Comparison of ENCODE assay signal across 9 mouse cellular contexts in the genomic region with DNA sequence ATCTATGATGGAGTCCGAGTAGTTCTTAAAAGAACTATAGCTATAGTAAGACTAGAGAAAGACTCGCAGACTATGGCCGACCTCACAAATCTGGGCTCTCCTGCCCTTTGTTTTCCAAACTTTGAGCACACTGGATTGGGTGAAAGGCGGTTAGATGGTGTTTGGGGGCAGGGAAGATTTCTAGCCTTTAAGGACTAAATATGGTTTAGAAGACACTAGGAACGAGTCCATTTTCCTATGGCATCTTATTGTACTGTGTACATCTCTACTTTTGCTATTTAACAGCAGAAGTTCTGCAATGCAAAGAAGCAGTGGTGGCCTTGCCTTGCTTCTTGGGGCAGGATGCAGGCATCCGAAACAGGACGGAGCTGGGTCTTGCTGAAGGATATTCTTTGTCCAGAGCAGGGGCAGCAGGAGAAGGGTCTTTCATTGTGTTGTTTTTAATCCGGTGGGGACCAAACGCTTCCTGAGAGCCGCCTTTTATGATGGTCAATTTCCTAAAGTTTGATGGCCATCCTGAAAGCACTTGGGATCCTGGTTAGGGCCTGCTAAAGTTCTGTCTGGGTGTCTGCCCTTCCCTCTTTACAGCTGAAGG. TPM values are rescaled to one million over a fixed set of nuclear protein-coding genes. Genes with fewer than 3 reads are reported as not detected.
A peak's percentile ranks its signal among the peaks of the same experiment; 100 is the strongest.
DNase-seq lines count a peak whose midpoint lies in the region; ATAC-seq lines count a peak whose summit lies in the region.
"Had no signal": no experiment of that assay in that cellular context is flagged by ENCODE, and none has a peak within 500 bp of the region (broad histone marks: within the 10 kb centered on the region; RNA-seq: fewer than 3 reads in every experiment).

No protein-coding gene starts in this region.

- H3K27ac ChIP-seq in heart, embryonic 15.5 days: peak overlapping the region; percentile 100
- peak overlapping the region; percentile 8; the same call in 1 of the 2 replicates for H3K27ac ChIP-seq in hindbrain, embryonic 15.5 days (replicated peaks)
- H3K27ac ChIP-seq in midbrain, embryonic 16.5 days (ENCODE audit: low read length): peak overlapping the region; percentile 17; the same call in 1 of the 2 replicates
- H3K27ac ChIP-seq: macrophage had no signal

- H3K36me3 ChIP-seq in heart, embryonic 15.5 days: no peaks in the 10 kb centered on the region
- no peaks in the 10 kb centered on the region for H3K36me3 ChIP-seq in hindbrain, embryonic 15.5 days
- H3K36me3 ChIP-seq in midbrain, embryonic 16.5 days (ENCODE audit: control insufficient read depth, insufficient read depth, low read length): no peaks in the 10 kb centered on the region

- peaks cover 52% of the 10 kb centered on the region for H3K4me1 ChIP-seq in heart, embryonic 15.5 days (replicated peaks)
- H3K4me1 ChIP-seq in hindbrain, embryonic 15.5 days (replicated peaks): peaks cover 50% of the 10 kb centered on the region
- peaks cover 39% of the 10 kb centered on the region for H3K4me1 ChIP-seq in midbrain, embryonic 16.5 days (ENCODE audit: control insufficient read depth, insufficient read depth, low read length)

- intact Hi-C loops in heart, postnatal 36 days (cut with DNase I): loop anchor here (10.0 kb wide), 1 partner anchor 280 kb away; no protein-coding TSS in a partner anchor

- 14% methylated on average over 10 of the region's 10 CpGs for WGBS in heart, embryonic 15.5 days
- 2% methylated on average over 10 of the region's 10 CpGs for WGBS in hindbrain, embryonic 15.5 days
- 2% methylated on average over 10 of the region's 10 CpGs for WGBS in midbrain, embryonic 16.5 days

- H3K4me3 ChIP-seq in heart, embryonic 15.5 days: peak overlapping the region; percentile 98
- H3K4me3 ChIP-seq in hindbrain, embryonic 15.5 days: peak overlapping the region; percentile 78
- peak overlapping the region; percentile 91 for H3K4me3 ChIP-seq in midbrain, embryonic 16.5 days (ENCODE audit: low read depth, low read length)

- DNase-seq in heart, postnatal 36 days: no peak
- peak; percentile 39 for DNase-seq in embryo, embryonic 11 days
- DNase-seq in urinary bladder, postnatal 4 days (ENCODE audit: low spot score in 2 of 2): no peak
- DNase-seq in adrenal gland, adult 18-20 months (ENCODE audit: low spot score in 2 of 2): no peak

- no peaks in the 10 kb centered on the region for H3K27me3 ChIP-seq in heart, embryonic 15.5 days
- no peaks in the 10 kb centered on the region for H3K27me3 ChIP-seq in hindbrain, embryonic 15.5 days
- H3K27me3 ChIP-seq in midbrain, embryonic 16.5 days (ENCODE audit: control insufficient read depth, insufficient read depth, low read depth, low read length): no peaks in the 10 kb centered on the region

- peak overlapping the region; percentile 97 for H3K4me2 ChIP-seq in heart, embryonic 15.5 days
- peak overlapping the region; percentile 84 for H3K4me2 ChIP-seq in hindbrain, embryonic 15.5 days
- peak overlapping the region; percentile 100 for H3K4me2 ChIP-seq in midbrain, embryonic 16.5 days (ENCODE audit: low read length)

- H3K9me3 ChIP-seq in heart, embryonic 15.5 days (replicated peaks): no peaks in the 10 kb centered on the region
- no peaks in the 10 kb centered on the region for H3K9me3 ChIP-seq in hindbrain, embryonic 15.5 days
- no peaks in the 10 kb centered on the region for H3K9me3 ChIP-seq in midbrain, embryonic 16.5 days (replicated peaks; ENCODE audit: control insufficient read depth, low read length, poor library complexity, severe bottlenecking)

- peak overlapping the region; percentile 99 for H3K9ac ChIP-seq in heart, embryonic 15.5 days
- peak overlapping the region; percentile 96 for H3K9ac ChIP-seq in hindbrain, embryonic 15.5 days
- peak overlapping the region; percentile 86 for H3K9ac ChIP-seq in midbrain, embryonic 16.5 days (ENCODE audit: low read depth, low read length)

- ATAC-seq in heart, embryonic 15.5 days (replicated peaks; ENCODE audit: insufficient number of reproducible peaks, insufficient read depth, low FRiP score, low read depth): no peak
- no peak for ATAC-seq in hindbrain, embryonic 15.5 days (ENCODE audit: low FRiP score, low read depth)
- ATAC-seq in midbrain, embryonic 16.5 days: no peak
- ATAC-seq in megakaryocyte progenitor cell, adult 5-6 weeks (replicated peaks; ENCODE audit: poor library complexity): no peak

RNA-seq across cellular contexts. Expression of a gene that starts 2.1 kb away (rescaled TPM):
- polyA plus RNA-seq in heart, embryonic 15.5 days (2015; fragmentation: Nextera tagmentation; extraction: Ambion mirVana): 13.9 and 16.5 TPM in 2 replicates
- total RNA-seq in heart, postnatal 36 days (2021): 10 to 100 TPM; 15.4 to 21.1 TPM
- polyA plus RNA-seq in hindbrain, embryonic 15.5 days (2015; fragmentation: Nextera tagmentation; extraction: Ambion mirVana): 19.2 and 22.8 TPM in 2 replicates
- polyA plus RNA-seq in midbrain, embryonic 16.5 days (2015; fragmentation: Nextera tagmentation; extraction: Ambion mirVana): 21.5 and 23.3 TPM in 2 replicates
- 46.1 and 50.3 TPM in 2 replicates for total RNA-seq in megakaryocyte progenitor cell, adult 5-6 weeks (2015)
- total RNA-seq in megakaryocyte progenitor cell, adult 5-6 weeks (2017): 22.4 and 25.0 TPM in 2 replicates
- 100 to 1,000 TPM in 1 of 2 experiments, 10 to 100 TPM in 1; 56.6 to 128 TPM for total RNA-seq in adrenal gland, adult 18-20 months (2021)

Comparison
In these comparisons a context has a peak if more than half of its experiments do, and no peak if none do; other contexts are left out.
1. H3K27ac ChIP-seq: peak in every context shown above with its lines; median percentile 100 in heart, embryonic 15.5 days; 17 in midbrain, embryonic 16.5 days; 8 in hindbrain, embryonic 15.5 days.